Mouse (Mus musculus) lung, postnatal 0 days (tissue): ENCODE results near the gene Vmn1r85. TPM values are rescaled to one million over a fixed set of nuclear protein-coding genes. Genes with fewer than 3 reads are reported as not detected.
A peak's percentile ranks its signal among the peaks of the same experiment; 100 is the strongest.

Experiments used
- ATAC-seq: fragments of 200-750 bp; cut with Nextera tagmentation; 2 replicates; pipeline ENCODE4 v1.8.0; 2017; ENCODE audit warnings: moderate library complexity
- DNase-seq: peaks from one replicate; pipeline ENCODE4 v3.0.0-alpha.2; 2016; ENCODE audit warnings: low spot score
- H3K27ac ChIP-seq: fragments of 300-500 bp; sonication (generic); 2 replicates; pipeline ENCODE4 v1.5.1; 2014; ENCODE audit warnings: antibody characterized with exemption, mild to moderate bottlenecking, low read length, mixed read lengths
- H3K27me3 ChIP-seq: fragments of 300-500 bp; sonication (generic); replicated peaks from 2 replicates; pipeline ENCODE4 v1.6.1; 2014; ENCODE audit warnings: low read length, mixed read lengths; ENCODE audit not compliant: insufficient read depth
- H3K36me3 ChIP-seq: fragments of 300-500 bp; sonication (generic); 2 replicates; pipeline ENCODE4 v1.6.1; 2014; ENCODE audit warnings: low read length, mixed read lengths; ENCODE audit not compliant: insufficient read depth
- H3K4me1 ChIP-seq: fragments of 300-500 bp; sonication (generic); 2 replicates; pipeline ENCODE4 v1.6.1; 2014; ENCODE audit warnings: antibody characterized with exemption, low read depth, low read length, mixed read lengths; ENCODE audit not compliant: insufficient read depth
- H3K4me2 ChIP-seq: fragments of 300-500 bp; sonication (generic); replicated peaks from 2 replicates; pipeline ENCODE4 v1.6.1; 2014; ENCODE audit warnings: low read depth, mild to moderate bottlenecking, low read length, moderate library complexity, mixed read lengths
- H3K4me3 ChIP-seq: fragments of 300-500 bp; sonication (generic); 2 replicates; pipeline ENCODE4 v1.5.1; 2014; ENCODE audit warnings: low read depth, low read length
- H3K9ac ChIP-seq: fragments of 300-500 bp; sonication (generic); replicated peaks from 2 replicates; pipeline ENCODE4 v1.6.1; 2014; ENCODE audit warnings: low read depth, mild to moderate bottlenecking
- H3K9me3 ChIP-seq: fragments of 300-500 bp; sonication (generic); 2 replicates; pipeline ENCODE4 v1.6.1; 2016; ENCODE audit warnings: low read length, mixed read lengths
- CTCF ChIP-seq: IDR thresholded peaks from 2 replicates; pipeline ENCODE4 v1.5.1; 2016; ENCODE audit warnings: antibody characterized with exemption, mild to moderate bottlenecking
- EP300 ChIP-seq: IDR thresholded peaks from 2 replicates; pipeline ENCODE4 v1.6.1; 2016; ENCODE audit warnings: antibody characterized with exemption, mild to moderate bottlenecking, control low read depth
- WGBS: fragments of 180-500 bp; shearing (Covaris S2); extraction: QIAGEN DNeasy Blood & Tissue Kit; methylation state at CpG from one replicate; pipeline ENCODE4 v1.1.7; 2014; 5-methylcytosine and 5-hydroxymethylcytosine counted together
- polyA plus RNA-seq: library from polyadenylated mRNA; unstranded; fragments of >200 nt; fragmentation: Nextera tagmentation; extraction: Ambion mirVana; gene quantifications from 2 replicates; pipeline ENCODE4 v1.2.1, GENCODE M21; 2015

The Vmn1r85 gene
- polyA plus RNA-seq, 1 experiment from 2014 or later: not detected

DNA sequence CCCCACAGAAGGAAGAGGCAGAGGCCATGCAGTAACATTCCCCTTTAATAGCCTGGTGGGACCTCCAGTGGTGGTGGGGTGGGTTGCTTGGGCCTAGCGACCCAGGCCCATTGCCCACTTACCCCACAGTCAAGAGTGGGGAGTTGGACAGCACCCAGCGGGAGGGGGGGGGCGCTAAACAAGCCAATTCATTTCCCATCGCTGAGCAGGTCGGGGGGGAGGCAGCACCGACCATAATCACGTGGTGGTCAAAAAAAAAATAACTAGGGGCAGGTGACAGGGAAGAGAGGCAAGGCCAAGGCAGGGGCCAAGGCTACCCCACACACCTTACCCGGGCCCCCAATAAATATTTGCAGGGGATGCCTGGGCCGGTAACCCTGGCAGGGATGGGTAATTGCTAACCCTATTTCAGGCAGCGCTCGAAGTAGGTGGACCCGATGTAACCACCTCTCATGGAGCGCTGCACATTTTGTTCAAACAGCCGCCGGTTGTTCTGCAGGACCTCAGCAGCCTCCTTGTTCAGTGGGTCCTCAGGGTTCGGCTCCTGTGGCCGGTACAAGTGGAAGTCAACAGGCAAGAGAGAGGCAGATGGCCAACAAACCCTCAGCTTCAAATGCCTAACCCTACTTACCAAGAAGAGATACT is 59.6 kb downstream of the Vmn1r85 start:
- 76% methylated on average over 17 of the region's 17 CpGs for WGBS
- H3K9ac ChIP-seq: 0 out of 2 replicates have a peak overlapping the region, but pooled peaks have one; percentile 86
- no peak for TF ChIP-seq EP300
- TF ChIP-seq CTCF: no peak
- ATAC-seq (no peak), DNase-seq (no peak)
- no peak overlapping the region for H3K4me2 ChIP-seq
- H3K27ac ChIP-seq: peak overlapping the region; percentile 95
- H3K4me1 ChIP-seq: peaks cover 29% of the 10 kb centered on the region
- no peaks in the 10 kb centered on the region for H3K27me3 ChIP-seq
- no peaks in the 10 kb centered on the region for H3K9me3 ChIP-seq
- H3K4me3 ChIP-seq: no peak overlapping the region
- H3K36me3 ChIP-seq: peaks cover 15% of the 10 kb centered on the region; the same call in 1 of the 2 replicates

DNA sequence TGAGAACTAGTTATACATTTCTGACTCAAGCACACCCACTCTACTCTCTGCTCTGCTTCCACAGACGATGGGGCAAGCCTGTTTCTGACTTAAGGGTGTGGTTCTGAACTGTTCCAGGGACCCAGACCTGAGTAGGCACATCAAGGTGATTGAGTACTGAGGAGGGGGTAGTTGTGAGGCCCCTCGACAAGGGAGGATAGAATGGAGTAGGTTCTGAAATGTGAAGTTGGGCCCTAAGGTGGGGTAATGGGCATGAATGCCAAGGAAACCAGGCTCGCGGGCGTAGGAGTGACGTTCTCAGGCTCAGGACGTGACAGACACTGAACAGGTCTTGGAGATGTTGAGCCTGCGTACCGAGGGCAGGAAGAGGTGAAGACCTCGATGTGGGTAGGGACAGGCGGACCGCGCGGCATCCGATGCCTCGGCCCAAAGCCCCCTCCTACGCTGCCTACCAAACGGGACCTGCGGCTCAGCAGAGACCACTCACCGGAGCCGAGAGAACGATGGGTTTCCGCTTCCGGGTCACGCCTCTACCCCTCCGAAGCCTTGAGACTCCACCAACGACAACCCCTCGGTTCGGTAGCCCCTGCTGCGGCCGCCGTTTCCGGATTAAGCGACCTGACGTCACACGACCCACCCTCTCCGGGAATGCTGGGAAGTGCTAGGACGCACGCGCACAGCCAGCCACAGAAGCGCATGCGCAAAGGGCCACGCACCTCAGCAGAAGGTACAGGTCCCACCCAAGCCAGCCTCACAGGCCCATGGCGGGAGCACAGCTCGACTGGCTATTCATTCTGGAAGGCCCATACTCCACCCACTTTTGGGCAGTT is 60.6 kb downstream of the Vmn1r85 start, which contains the start of gene Chmp2a:
Gene Chmp2a, minus strand, starts transcription at position 660 of the 830 bp plus-strand sequence.
- Histone ChIP-seq H3K9ac (peak within 1 kb of the TSS; percentile 86), H3K27ac (peak within 1 kb of the TSS; percentile 95), H3K36me3 (peaks cover 24% of the 10 kb centered on the region), H3K27me3 (no peaks in the 10 kb centered on the region), H3K4me3 (peak within 1 kb of the TSS; percentile 72), H3K9me3 (no peaks in the 10 kb centered on the region), H3K4me1 (peaks cover 29% of the 10 kb centered on the region), H3K4me2 (peak within 1 kb of the TSS; percentile 89)
- peak; percentile 99 for DNase-seq
- TF ChIP-seq EP300 (0 out of 2 replicates have a peak, but pooled peaks have one; percentile 41), CTCF (no peak)
- ATAC-seq: peak; percentile 82
- WGBS: under 1% methylated on average over 45 of the region's 45 CpGs

- ATAC-seq (no peak), DNase-seq (no peak)
- Histone ChIP-seq H3K4me1 (peaks cover 24% of the 10 kb centered on the region), H3K27ac (peak overlapping the region; percentile 95), H3K4me3 (peak overlapping the region; percentile 72), H3K9ac (peak overlapping the region; percentile 86), H3K27me3 (no peaks in the 10 kb centered on the region), H3K4me2 (peak overlapping the region; percentile 89), H3K36me3 (peaks cover 31% of the 10 kb centered on the region), H3K9me3 (no peaks in the 10 kb centered on the region)
- TF ChIP-seq EP300: no peak
- TF ChIP-seq CTCF: no peak
- WGBS: 33% methylated on average over 13 of the region's 13 CpGs
These were observed 61.4 kb downstream of the Vmn1r85 start for GRCm38 (mm10) chr7:13033451-13034147.

Other genes starting within 250 kb of the Vmn1r85 start
- 2.5 TPM in 2 replicates for gene Zfp128, start 214.0 kb downstream of the Vmn1r85 start, polyA plus RNA-seq
- gene Zscan22, start 197.4 kb downstream of the Vmn1r85 start, polyA plus RNA-seq: 4.4 and 4.7 TPM in 2 replicates
- gene Rps5, start 172.9 kb downstream of the Vmn1r85 start, polyA plus RNA-seq: 609 and 716 TPM in 2 replicates
- gene Rnf225, start 167.8 kb downstream of the Vmn1r85 start, polyA plus RNA-seq: 1.3 and 1.4 TPM in 2 replicates
- 5.5 and 5.7 TPM in 2 replicates for gene Zfp324, start 129.3 kb downstream of the Vmn1r85 start, polyA plus RNA-seq
- 3.9 and 4.0 TPM in 2 replicates for gene Zfp446, start 117.3 kb downstream of the Vmn1r85 start, polyA plus RNA-seq
- not detected in 2 replicates for gene Slc27a5, start 97.0 kb downstream of the Vmn1r85 start, polyA plus RNA-seq
- 85.6 and 87.2 TPM in 2 replicates for gene Trim28, start 96.1 kb downstream of the Vmn1r85 start, polyA plus RNA-seq
- gene Zbtb45, start 85.1 kb downstream of the Vmn1r85 start, polyA plus RNA-seq: 11.9 and 12.2 TPM in 2 replicates
- 254 and 264 TPM in 2 replicates for gene Chmp2a, start 60.4 kb downstream of the Vmn1r85 start, polyA plus RNA-seq
- gene Ube2m, start 56.9 kb downstream of the Vmn1r85 start, polyA plus RNA-seq: 67.8 and 78.1 TPM in 2 replicates
- gene Mzf1, start 40.4 kb downstream of the Vmn1r85 start, polyA plus RNA-seq: 2.0 and 2.1 TPM in 2 replicates
- gene Vmn1r86, start 24.7 kb upstream of the Vmn1r85 start, polyA plus RNA-seq: not detected in 2 replicates
- not detected in 2 replicates for gene Vmn1r87, start 45.0 kb upstream of the Vmn1r85 start, polyA plus RNA-seq
- gene Vmn1r88, start 64.4 kb upstream of the Vmn1r85 start, polyA plus RNA-seq: not detected in 2 replicates
- gene Vmn1r89, start 117.8 kb upstream of the Vmn1r85 start, polyA plus RNA-seq: not detected in 2 replicates
- gene Lig1, start 182.1 kb upstream of the Vmn1r85 start, polyA plus RNA-seq: 16.5 and 20.2 TPM in 2 replicates
- gene Zswim9, start 183.5 kb upstream of the Vmn1r85 start, polyA plus RNA-seq: 4.7 and 5.5 TPM in 2 replicates
- 1.2 and 1.5 TPM in 2 replicates for gene Pla2g4c, start 229.5 kb upstream of the Vmn1r85 start, polyA plus RNA-seq